Mouse (Mus musculus) heart, embryonic 16.5 days (tissue): ENCODE measurements around the gene Gbe1. TPM values are rescaled to one million over a fixed set of nuclear protein-coding genes. Genes with fewer than 3 reads are reported as not detected.

ENCODE experiments used
- ATAC-seq: fragments of 200-750 bp; cut with Nextera tagmentation; replicated peaks from 2 replicates; pipeline ENCODE4 v1.8.0; 2017; ENCODE audit warnings: moderate number of reproducible peaks; ENCODE audit not compliant: insufficient read depth, low FRiP score; ENCODE audit errors: extremely low read depth
- H3K27ac ChIP-seq: fragments of 300-500 bp; sonication (generic); 2 replicates; pipeline ENCODE4 v1.5.1; 2014; ENCODE audit warnings: mild to moderate bottlenecking, low read length, control low read depth, moderate library complexity
- H3K27me3 ChIP-seq: fragments of 300-500 bp; sonication (generic); 2 replicates; pipeline ENCODE4 v1.6.1; 2014; ENCODE audit warnings: low read length, mixed read lengths; ENCODE audit not compliant: control insufficient read depth, insufficient read depth
- H3K36me3 ChIP-seq: fragments of 300-500 bp; sonication (generic); 2 replicates; pipeline ENCODE4 v1.6.1; 2014; ENCODE audit not compliant: control insufficient read depth, insufficient read depth
- H3K4me1 ChIP-seq: fragments of 300-500 bp; sonication (generic); 2 replicates; pipeline ENCODE4 v1.6.1; 2014; ENCODE audit warnings: low read length, mixed read lengths; ENCODE audit not compliant: control insufficient read depth, insufficient read depth
- H3K4me2 ChIP-seq: fragments of 300-500 bp; sonication (generic); 2 replicates; pipeline ENCODE4 v1.6.1; 2014; ENCODE audit warnings: low read depth, mild to moderate bottlenecking, control low read depth, low read length
- H3K4me3 ChIP-seq: fragments of 300-500 bp; sonication (generic); 2 replicates; pipeline ENCODE4 v1.5.1; 2014; ENCODE audit warnings: mild to moderate bottlenecking, control low read depth, low read length
- H3K9ac ChIP-seq: fragments of 300-500 bp; sonication (generic); 2 replicates; pipeline ENCODE4 v1.6.1; 2014; ENCODE audit warnings: low read length, control low read depth
- H3K9me3 ChIP-seq: fragments of 300-500 bp; sonication (generic); replicated peaks from 2 replicates; pipeline ENCODE4 v1.6.1; 2016; ENCODE audit warnings: low read length; ENCODE audit not compliant: control insufficient read depth
- WGBS: fragments of 180-500 bp; shearing (Covaris S2); extraction: QIAGEN DNeasy Blood & Tissue Kit; methylation state at CpG from one replicate; pipeline ENCODE4 v1.1.7; 2014; 5-methylcytosine and 5-hydroxymethylcytosine counted together
- polyA plus RNA-seq: library from polyadenylated mRNA; unstranded; fragments of >200 nt; fragmentation: Nextera tagmentation; extraction: Ambion mirVana; gene quantifications from 2 replicates; pipeline ENCODE4 v1.2.1, GENCODE M21; 2015

Gene Gbe1
- polyA plus RNA-seq, 1 experiment from 2014 or later = 79.5 TPM

DNA sequence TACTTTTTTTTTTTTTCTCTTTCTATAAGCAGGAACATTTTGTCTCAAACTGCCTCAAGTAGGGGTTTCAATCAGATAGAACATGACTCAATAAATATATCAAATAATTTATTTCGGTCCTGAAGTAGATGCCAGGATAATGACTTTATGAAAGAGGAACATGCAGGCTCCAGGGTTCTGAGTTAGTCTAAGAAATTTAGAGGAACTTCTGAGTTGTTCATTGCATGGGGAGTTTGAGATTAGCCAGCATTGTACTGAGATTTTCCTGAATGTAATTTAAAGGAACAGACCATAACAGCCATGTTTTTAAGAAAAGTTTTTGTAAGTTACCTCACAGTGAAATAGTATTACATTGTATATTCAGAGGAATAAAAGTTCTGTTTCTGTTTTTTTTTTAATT lies 71.7 kb downstream of the Gbe1 start:
- ATAC-seq = no peak
- H3K36me3 ChIP-seq = peaks cover 16% of the 10 kb centered on the region
- H3K4me2 ChIP-seq = no peak overlapping the region
- no peak overlapping the region for H3K4me3 ChIP-seq
- H3K9me3 ChIP-seq = peaks cover 2% of the 10 kb centered on the region; the same call in 1 of the 2 replicates
- no peaks in the 10 kb centered on the region for H3K4me1 ChIP-seq
- no peak overlapping the region for H3K9ac ChIP-seq
- no peaks in the 10 kb centered on the region for H3K27me3 ChIP-seq
- WGBS = 88% methylated on average over 1 of the region's 1 CpGs
- no peak overlapping the region for H3K27ac ChIP-seq

DNA sequence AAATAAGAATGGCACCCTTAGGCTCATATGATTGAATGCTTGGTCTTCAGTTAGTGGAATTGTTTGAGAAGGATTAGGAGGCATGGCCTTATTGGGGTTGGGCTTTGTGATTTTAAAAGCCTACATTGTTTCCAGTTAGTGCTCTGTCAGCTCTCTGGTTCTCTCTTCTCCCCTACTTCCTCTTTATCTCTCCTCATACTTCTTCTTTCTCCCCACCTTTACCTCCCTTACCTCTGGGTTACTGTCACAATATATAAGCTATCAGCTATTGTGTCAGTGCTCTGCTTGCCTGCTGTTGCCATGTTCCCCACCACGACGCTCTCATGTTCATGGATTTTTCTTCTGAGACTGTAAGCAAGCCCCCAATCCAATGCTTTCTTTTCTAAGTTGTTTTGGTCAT lies 73.6 kb downstream of the Gbe1 start:
- H3K27me3 ChIP-seq = no peaks in the 10 kb centered on the region
- H3K9me3 ChIP-seq = peaks cover 2% of the 10 kb centered on the region; the same call in 1 of the 2 replicates
- peaks cover 16% of the 10 kb centered on the region for H3K36me3 ChIP-seq
- H3K9ac ChIP-seq = no peak overlapping the region
- 91% methylated on average over 2 of the region's 2 CpGs for WGBS
- no peaks in the 10 kb centered on the region for H3K4me1 ChIP-seq
- H3K27ac ChIP-seq = no peak overlapping the region
- no peak overlapping the region for H3K4me3 ChIP-seq
- ATAC-seq = no peak
- no peak overlapping the region for H3K4me2 ChIP-seq

DNA sequence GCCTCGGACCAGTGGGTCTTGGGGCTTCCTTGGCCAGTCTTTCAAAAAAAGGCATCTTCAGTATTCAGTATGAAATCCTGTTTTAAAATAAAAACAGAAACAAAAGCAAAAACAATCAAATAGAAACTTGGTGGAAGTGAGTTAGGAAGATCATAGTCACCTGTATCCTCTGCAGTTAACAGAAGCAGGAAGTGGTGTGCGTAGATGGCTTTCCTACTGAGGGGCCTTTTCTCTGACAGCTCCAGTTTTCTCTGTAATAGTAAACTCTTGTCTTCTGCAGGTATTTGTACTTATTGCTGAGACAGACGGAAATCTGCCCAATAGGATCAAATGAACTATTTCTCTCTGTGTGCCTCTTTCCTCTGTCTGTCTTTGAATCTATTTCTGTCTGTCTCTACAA lies 81.5 kb downstream of the Gbe1 start:
- Histone ChIP-seq H3K36me3 (peaks cover under 1% of the 10 kb centered on the region; the same call in 1 of the 2 replicates), H3K27ac (no peak overlapping the region), H3K4me1 (peaks cover 12% of the 10 kb centered on the region; the same call in 1 of the 2 replicates), H3K4me3 (no peak overlapping the region), H3K27me3 (no peaks in the 10 kb centered on the region), H3K4me2 (no peak overlapping the region), H3K9me3 (no peaks in the 10 kb centered on the region), H3K9ac (no peak overlapping the region)
- 82% methylated on average over 3 of the region's 3 CpGs for WGBS
- ATAC-seq = no peak

DNA sequence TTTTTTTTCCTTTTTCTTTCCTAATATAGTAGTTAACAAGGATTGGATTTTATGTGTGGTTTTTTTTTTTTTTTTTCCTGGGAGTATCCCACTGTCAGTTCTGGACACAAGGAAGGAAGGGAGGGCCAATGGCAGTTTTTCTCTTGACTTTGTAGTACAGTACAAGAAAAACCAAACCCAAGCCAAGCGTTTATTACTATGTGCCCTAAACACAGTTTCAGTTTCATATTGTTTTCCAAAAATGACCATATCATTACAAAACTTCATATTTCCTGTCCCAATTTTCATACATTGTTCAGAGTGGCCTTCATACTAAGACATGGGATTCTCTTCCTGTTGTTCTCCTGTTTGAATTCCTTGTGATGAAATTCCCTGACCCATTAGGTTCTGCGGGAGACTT lies 94.0 kb downstream of the Gbe1 start:
- Histone ChIP-seq H3K4me1 (no peaks in the 10 kb centered on the region), H3K27me3 (no peaks in the 10 kb centered on the region), H3K4me2 (no peak overlapping the region), H3K9me3 (no peaks in the 10 kb centered on the region), H3K27ac (no peak overlapping the region), H3K4me3 (no peak overlapping the region), H3K36me3 (no peaks in the 10 kb centered on the region), H3K9ac (no peak overlapping the region)
- 75% methylated on average over 2 of the region's 2 CpGs for WGBS
- no peak for ATAC-seq

DNA sequence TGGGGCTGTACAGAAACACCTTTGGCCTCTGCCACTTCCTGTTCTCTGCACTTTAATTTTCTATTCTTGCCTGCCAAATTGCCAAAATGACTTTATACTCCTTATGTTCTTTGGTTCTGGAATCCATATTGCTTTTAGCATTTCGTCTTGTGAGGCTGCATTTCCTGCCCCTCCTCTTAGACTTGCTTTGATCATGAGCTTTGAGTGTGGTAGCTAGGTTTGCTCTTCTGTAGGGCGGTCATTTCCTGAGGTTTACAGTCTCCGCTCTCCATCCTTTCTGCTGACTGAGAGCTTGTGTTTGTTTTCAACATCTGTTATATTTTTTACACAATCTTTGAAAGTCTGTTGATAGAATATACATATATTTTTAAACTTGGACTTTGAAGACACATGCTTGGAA lies 107.3 kb downstream of the Gbe1 start:
- Histone ChIP-seq H3K4me1 (no peaks in the 10 kb centered on the region), H3K9ac (no peak overlapping the region), H3K9me3 (no peaks in the 10 kb centered on the region), H3K4me2 (no peak overlapping the region), H3K36me3 (no peaks in the 10 kb centered on the region), H3K27me3 (no peaks in the 10 kb centered on the region), H3K27ac (no peak overlapping the region), H3K4me3 (no peak overlapping the region)
- no peak for ATAC-seq
- 70% methylated on average over 3 of the region's 3 CpGs for WGBS

DNA sequence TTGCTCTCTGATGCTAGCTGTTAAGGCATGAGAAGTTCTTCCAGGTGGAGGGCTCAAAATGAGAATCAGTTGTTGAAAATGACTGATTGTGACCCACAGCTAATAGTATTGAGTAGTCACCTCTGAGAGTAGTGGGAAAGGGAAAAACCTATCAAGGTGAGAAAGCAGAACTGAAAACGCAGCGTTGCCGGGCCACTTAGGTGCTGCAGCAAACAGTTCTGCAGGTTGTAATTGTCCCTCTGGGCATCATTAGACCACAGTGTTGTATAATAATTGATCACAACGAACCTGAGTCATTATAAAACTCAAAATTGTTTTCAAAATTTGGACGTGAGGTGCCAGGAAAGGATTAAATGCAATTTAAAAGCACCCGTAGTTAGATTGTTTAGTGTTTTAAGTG lies 135.8 kb downstream of the Gbe1 start:
- WGBS = 78% methylated on average over 6 of the region's 6 CpGs

DNA sequence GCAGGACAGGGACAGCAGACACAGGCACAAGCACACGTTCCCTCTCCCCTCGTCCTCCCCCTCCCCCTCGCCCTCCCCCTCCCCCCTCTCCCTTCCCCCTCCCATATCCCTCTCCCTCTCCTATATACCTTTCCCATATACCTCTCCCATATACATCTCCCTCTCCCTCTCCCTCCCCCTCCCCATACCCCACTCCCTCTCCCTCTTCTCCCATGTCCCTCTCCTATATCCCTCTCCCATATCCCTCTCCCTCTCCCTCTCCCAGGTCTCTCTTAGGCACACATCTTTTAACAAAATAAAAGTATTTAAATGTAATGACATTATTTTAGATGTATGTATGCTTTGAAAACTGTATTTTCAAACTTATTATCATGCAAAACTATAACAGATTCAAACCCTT lies 161.8 kb downstream of the Gbe1 start:
- WGBS = 51% methylated on average over 2 of the region's 3 CpGs
- Histone ChIP-seq H3K9ac (no peak overlapping the region), H3K27me3 (no peaks in the 10 kb centered on the region), H3K36me3 (no peaks in the 10 kb centered on the region), H3K4me1 (no peaks in the 10 kb centered on the region), H3K4me3 (no peak overlapping the region), H3K27ac (no peak overlapping the region), H3K4me2 (no peak overlapping the region), H3K9me3 (no peaks in the 10 kb centered on the region)
- ATAC-seq = no peak

More for the DNA sequence above, 135.8 kb downstream of the Gbe1 start:
- Histone ChIP-seq H3K36me3 (no peaks in the 10 kb centered on the region), H3K4me3 (no peak overlapping the region), H3K9ac (no peak overlapping the region), H3K4me1 (no peaks in the 10 kb centered on the region), H3K27me3 (no peaks in the 10 kb centered on the region), H3K9me3 (no peaks in the 10 kb centered on the region), H3K27ac (no peak overlapping the region), H3K4me2 (no peak overlapping the region)
- ATAC-seq = no peak

DNA sequence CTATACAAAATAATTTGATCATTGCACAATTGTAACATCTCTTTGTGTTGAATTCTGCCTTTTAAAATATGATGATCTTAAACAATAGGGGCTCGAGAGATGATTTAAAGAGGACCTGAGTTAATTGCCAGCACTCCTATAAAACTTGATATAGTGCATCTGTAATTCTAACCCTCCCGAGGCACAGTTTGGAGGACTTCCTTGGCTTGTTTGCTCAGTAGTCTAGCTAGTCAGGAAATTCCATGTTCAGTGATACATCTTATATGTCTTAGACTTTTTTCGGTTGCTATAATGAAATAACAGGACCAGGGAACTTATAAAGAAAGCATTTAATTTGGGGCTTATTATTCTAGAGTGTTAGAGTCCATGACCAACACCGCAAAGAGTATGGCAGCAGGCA lies 162.4 kb downstream of the Gbe1 start:
- WGBS = 84% methylated on average over 4 of the region's 4 CpGs

DNA sequence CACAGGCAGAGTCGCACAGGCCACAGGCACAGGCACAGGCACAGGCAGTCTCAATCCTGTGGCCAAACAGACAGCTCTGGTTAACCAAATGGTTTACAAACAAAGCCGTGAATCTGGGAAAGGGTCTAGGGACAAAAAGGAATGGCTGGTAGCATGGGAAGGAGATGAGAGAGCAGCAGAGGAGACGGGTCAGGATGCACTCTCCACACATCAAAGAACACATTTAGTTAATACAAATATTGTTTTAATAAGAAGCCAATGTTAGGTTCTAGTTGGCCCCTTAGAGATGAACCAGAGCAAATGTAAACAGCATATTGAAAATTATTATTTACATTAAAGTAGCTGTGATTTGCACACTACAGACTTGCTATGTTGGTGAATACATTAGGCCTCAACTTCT lies 166.7 kb downstream of the Gbe1 start:
- Histone ChIP-seq H3K4me2 (no peak overlapping the region), H3K9ac (no peak overlapping the region), H3K4me3 (no peak overlapping the region), H3K4me1 (no peaks in the 10 kb centered on the region), H3K9me3 (no peaks in the 10 kb centered on the region), H3K36me3 (no peaks in the 10 kb centered on the region), H3K27ac (no peak overlapping the region), H3K27me3 (no peaks in the 10 kb centered on the region)
- ATAC-seq = no peak
- WGBS = 82% methylated on average over 3 of the region's 3 CpGs

More for the DNA sequence above, 162.4 kb downstream of the Gbe1 start:
- Histone ChIP-seq H3K27ac (no peak overlapping the region), H3K9ac (no peak overlapping the region), H3K27me3 (no peaks in the 10 kb centered on the region), H3K36me3 (no peaks in the 10 kb centered on the region), H3K4me2 (no peak overlapping the region), H3K4me3 (no peak overlapping the region), H3K4me1 (no peaks in the 10 kb centered on the region), H3K9me3 (no peaks in the 10 kb centered on the region)
- no peak for ATAC-seq

DNA sequence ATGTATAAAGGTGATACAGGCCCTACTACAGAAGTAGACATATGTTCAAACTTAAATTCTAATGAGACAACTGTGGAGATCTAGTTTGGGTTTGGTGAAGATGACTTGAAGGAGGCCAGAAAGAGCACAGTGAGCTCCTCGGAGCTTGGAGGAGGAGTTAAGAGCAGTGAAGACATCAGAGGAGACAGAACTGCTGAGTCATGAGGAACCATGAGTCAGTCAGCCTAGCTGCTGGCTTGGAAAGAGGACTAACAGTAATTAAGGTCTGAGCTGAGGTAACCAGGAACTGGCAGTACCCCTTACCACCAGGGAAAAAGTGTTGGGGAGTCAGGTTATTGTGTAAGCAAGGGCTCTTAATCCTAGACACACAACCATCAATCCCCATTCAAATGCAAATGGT lies 192.7 kb downstream of the Gbe1 start:
- no peaks in the 10 kb centered on the region for H3K4me1 ChIP-seq
- no peak overlapping the region for H3K4me2 ChIP-seq
- no peak overlapping the region for H3K4me3 ChIP-seq
- H3K9me3 ChIP-seq = no peaks in the 10 kb centered on the region
- H3K27me3 ChIP-seq = no peaks in the 10 kb centered on the region
- 63% methylated on average over 1 of the region's 1 CpGs for WGBS
- H3K27ac ChIP-seq = no peak overlapping the region
- H3K9ac ChIP-seq = no peak overlapping the region
- H3K36me3 ChIP-seq = no peaks in the 10 kb centered on the region
- ATAC-seq = no peak
